Mouse (Mus musculus): Measurements from ENCODE around the gene Cks1brt. TPM values are rescaled to one million over a fixed set of nuclear protein-coding genes. Genes with fewer than 3 reads are reported as not detected.

Cks1brt gene
- not detected for polyA plus RNA-seq (2015; fragmentation: Illumina TruSeq; extraction: RNeasy Lipid Tissue Mini Kit (QIAGEN cat#74804); ENCODE audit: insufficient read depth, low read depth, low replicate concordance)

GRCm38 (mm10) chr8:85151624-85152023 lies at the start of gene Cks1brt:
Gene Cks1brt (plus strand): TSS chr8:85151924.

DNA sequence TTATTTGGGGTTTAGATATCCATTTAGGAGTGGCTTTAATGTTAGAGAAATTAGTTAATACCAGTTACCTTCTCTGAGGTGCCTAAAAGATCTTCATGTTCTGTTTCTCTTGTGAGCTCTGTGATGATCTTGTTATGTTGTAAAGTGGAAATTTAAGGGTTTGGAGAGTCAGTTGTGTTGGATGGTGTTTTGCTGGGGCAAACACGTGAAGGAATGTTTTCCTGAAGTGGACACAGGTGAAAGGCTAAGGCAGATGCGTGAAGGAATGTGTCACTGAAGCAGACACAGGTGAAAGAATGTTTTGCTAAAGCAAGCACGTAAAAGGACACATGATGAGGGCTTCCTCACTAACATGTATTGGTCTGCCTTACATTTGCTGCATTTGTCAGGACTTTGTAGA lies 28.7 kb upstream of the Cks1brt start, which contains the start of gene Zfp791:
Gene Zfp791, minus strand, starts transcription at position 101 of the 400 bp plus-strand sequence.

Other genes with a start within 250 kb of the Cks1brt start
- gene Klf1, start 250.0 kb upstream of the Cks1brt start, polyA plus RNA-seq (2015; fragmentation: Illumina TruSeq; extraction: RNeasy Lipid Tissue Mini Kit (QIAGEN cat#74804); ENCODE audit: insufficient read depth, low read depth, low replicate concordance) = not detected
- gene Dnase2a, start 243.4 kb upstream of the Cks1brt start, polyA plus RNA-seq (2015; fragmentation: Illumina TruSeq; extraction: RNeasy Lipid Tissue Mini Kit (QIAGEN cat#74804); ENCODE audit: insufficient read depth, low read depth, low replicate concordance) = 6.3 TPM
- gene Mast1, start 214.6 kb upstream of the Cks1brt start, polyA plus RNA-seq (2015; fragmentation: Illumina TruSeq; extraction: RNeasy Lipid Tissue Mini Kit (QIAGEN cat#74804); ENCODE audit: insufficient read depth, low read depth, low replicate concordance) = 0.61 TPM
- not detected for gene Rtbdn, start 204.9 kb upstream of the Cks1brt start, polyA plus RNA-seq (2015; fragmentation: Illumina TruSeq; extraction: RNeasy Lipid Tissue Mini Kit (QIAGEN cat#74804); ENCODE audit: insufficient read depth, low read depth, low replicate concordance)
- not detected for gene Gm49661, start 182.5 kb upstream of the Cks1brt start, polyA plus RNA-seq (2015; fragmentation: Illumina TruSeq; extraction: RNeasy Lipid Tissue Mini Kit (QIAGEN cat#74804); ENCODE audit: insufficient read depth, low read depth, low replicate concordance)
- gene Prdx2, start 182.3 kb upstream of the Cks1brt start, polyA plus RNA-seq (2015; fragmentation: Illumina TruSeq; extraction: RNeasy Lipid Tissue Mini Kit (QIAGEN cat#74804); ENCODE audit: insufficient read depth, low read depth, low replicate concordance) = 35.5 TPM
- gene Rnaseh2a, start 182.2 kb upstream of the Cks1brt start, polyA plus RNA-seq (2015; fragmentation: Illumina TruSeq; extraction: RNeasy Lipid Tissue Mini Kit (QIAGEN cat#74804); ENCODE audit: insufficient read depth, low read depth, low replicate concordance) = 8.3 TPM
- 10.0 TPM for gene Junb, start 173.2 kb upstream of the Cks1brt start, polyA plus RNA-seq (2015; fragmentation: Illumina TruSeq; extraction: RNeasy Lipid Tissue Mini Kit (QIAGEN cat#74804); ENCODE audit: insufficient read depth, low read depth, low replicate concordance)
- gene Hook2, start 161.3 kb upstream of the Cks1brt start, polyA plus RNA-seq (2015; fragmentation: Illumina TruSeq; extraction: RNeasy Lipid Tissue Mini Kit (QIAGEN cat#74804); ENCODE audit: insufficient read depth, low read depth, low replicate concordance) = 13.4 TPM
- gene Best2, start 137.4 kb upstream of the Cks1brt start, polyA plus RNA-seq (2015; fragmentation: Illumina TruSeq; extraction: RNeasy Lipid Tissue Mini Kit (QIAGEN cat#74804); ENCODE audit: insufficient read depth, low read depth, low replicate concordance) = not detected
- gene Asna1, start 126.6 kb upstream of the Cks1brt start, polyA plus RNA-seq (2015; fragmentation: Illumina TruSeq; extraction: RNeasy Lipid Tissue Mini Kit (QIAGEN cat#74804); ENCODE audit: insufficient read depth, low read depth, low replicate concordance) = 24.7 TPM
- 49.3 TPM for gene Trir, start 125.1 kb upstream of the Cks1brt start, polyA plus RNA-seq (2015; fragmentation: Illumina TruSeq; extraction: RNeasy Lipid Tissue Mini Kit (QIAGEN cat#74804); ENCODE audit: insufficient read depth, low read depth, low replicate concordance)
- 7.1 TPM for gene Tnpo2, start 115.0 kb upstream of the Cks1brt start, polyA plus RNA-seq (2015; fragmentation: Illumina TruSeq; extraction: RNeasy Lipid Tissue Mini Kit (QIAGEN cat#74804); ENCODE audit: insufficient read depth, low read depth, low replicate concordance)
- 6.4 TPM for gene Fbxw9, start 91.9 kb upstream of the Cks1brt start, polyA plus RNA-seq (2015; fragmentation: Illumina TruSeq; extraction: RNeasy Lipid Tissue Mini Kit (QIAGEN cat#74804); ENCODE audit: insufficient read depth, low read depth, low replicate concordance)
- not detected for gene Gm5741, start 83.9 kb upstream of the Cks1brt start, polyA plus RNA-seq (2015; fragmentation: Illumina TruSeq; extraction: RNeasy Lipid Tissue Mini Kit (QIAGEN cat#74804); ENCODE audit: insufficient read depth, low read depth, low replicate concordance)
- gene Dhps, start 80.2 kb upstream of the Cks1brt start, polyA plus RNA-seq (2015; fragmentation: Illumina TruSeq; extraction: RNeasy Lipid Tissue Mini Kit (QIAGEN cat#74804); ENCODE audit: insufficient read depth, low read depth, low replicate concordance) = 16.0 TPM
- gene Wdr83os, start 71.2 kb upstream of the Cks1brt start, polyA plus RNA-seq (2015; fragmentation: Illumina TruSeq; extraction: RNeasy Lipid Tissue Mini Kit (QIAGEN cat#74804); ENCODE audit: insufficient read depth, low read depth, low replicate concordance) = 22.2 TPM
- gene Wdr83, start 70.6 kb upstream of the Cks1brt start, polyA plus RNA-seq (2015; fragmentation: Illumina TruSeq; extraction: RNeasy Lipid Tissue Mini Kit (QIAGEN cat#74804); ENCODE audit: insufficient read depth, low read depth, low replicate concordance) = 13.1 TPM
- 14.9 TPM for gene Man2b1, start 68.7 kb upstream of the Cks1brt start, polyA plus RNA-seq (2015; fragmentation: Illumina TruSeq; extraction: RNeasy Lipid Tissue Mini Kit (QIAGEN cat#74804); ENCODE audit: insufficient read depth, low read depth, low replicate concordance)
- gene Zfp791, start 28.8 kb upstream of the Cks1brt start, polyA plus RNA-seq (2015; fragmentation: Illumina TruSeq; extraction: RNeasy Lipid Tissue Mini Kit (QIAGEN cat#74804); ENCODE audit: insufficient read depth, low read depth, low replicate concordance) = 1.1 TPM
- gene Olfr371, start 74.1 kb downstream of the Cks1brt start, polyA plus RNA-seq (2015; fragmentation: Illumina TruSeq; extraction: RNeasy Lipid Tissue Mini Kit (QIAGEN cat#74804); ENCODE audit: insufficient read depth, low read depth, low replicate concordance) = not detected
- 7.9 TPM for gene Orc6, start 147.7 kb downstream of the Cks1brt start, polyA plus RNA-seq (2015; fragmentation: Illumina TruSeq; extraction: RNeasy Lipid Tissue Mini Kit (QIAGEN cat#74804); ENCODE audit: insufficient read depth, low read depth, low replicate concordance)
- gene Vps35, start 147.9 kb downstream of the Cks1brt start, polyA plus RNA-seq (2015; fragmentation: Illumina TruSeq; extraction: RNeasy Lipid Tissue Mini Kit (QIAGEN cat#74804); ENCODE audit: insufficient read depth, low read depth, low replicate concordance) = 12.8 TPM
- gene Mylk3, start 234.4 kb downstream of the Cks1brt start, polyA plus RNA-seq (2015; fragmentation: Illumina TruSeq; extraction: RNeasy Lipid Tissue Mini Kit (QIAGEN cat#74804); ENCODE audit: insufficient read depth, low read depth, low replicate concordance) = 0.90 TPM